Mouse (Mus musculus): ENCODE data around the gene Actb.

GRCm38 (mm10) chr5:142936336-142936719 lies 29.8 kb upstream of the Actb start:
- TF ChIP-seq CTCF (IDR thresholded peaks at IDR 0.05; ENCODE audit: low read depth, low read length) (peak; percentile 98), POLR2A (IDR thresholded peaks at IDR 0.05; ENCODE audit: insufficient read depth, low read length) (no peak)
